Mouse (Mus musculus) cerebellum, adult 2 months (tissue): ENCODE measurements at regions not wholly inside any gene's neighbourhood (a gene's known extent, or its start where the extent isn't known, plus 50 kb on each side); places are given as distances from the start of the nearest gene placed in this dataset.

Source experiments
- DNase-seq, 2 experiments: peaks; one replicate each; pipeline ENCODE4 v3.0.0; 2021
- H3K27ac ChIP-seq: fragments of 200-500 bp; 2 replicates; pipeline ENCODE4 v1.5.1; 2012; ENCODE audit warnings: low read length, control low read depth, inconsistent platforms; ENCODE audit not compliant: insufficient read depth
- H3K27me3 ChIP-seq: fragments of 200-500 bp; 2 replicates; pipeline ENCODE4 v1.6.1; 2012; ENCODE audit warnings: inconsistent platforms, mild to moderate bottlenecking, low read length, moderate library complexity; ENCODE audit not compliant: control insufficient read depth, insufficient read depth
- H3K4me1 ChIP-seq: fragments of 200-500 bp; 2 replicates; pipeline ENCODE4 v1.6.1; 2011; ENCODE audit warnings: low read length; ENCODE audit not compliant: control insufficient read depth, insufficient read depth
- H3K4me3 ChIP-seq: fragments of 200-500 bp; replicated peaks from 2 replicates; pipeline ENCODE3; 2011; ENCODE audit warnings: mild to moderate bottlenecking, low read depth, low read length, control low read depth; ENCODE audit not compliant: insufficient read depth
- CTCF ChIP-seq: fragments of 200-500 bp; IDR thresholded peaks from 2 replicates; pipeline ENCODE4 v1.5.1; 2011; ENCODE audit warnings: low read depth, mild to moderate bottlenecking, control low read depth, low read length, moderate library complexity, borderline replicate concordance; ENCODE audit not compliant: insufficient read depth
- POLR2A ChIP-seq: fragments of 200-500 bp; IDR thresholded peaks from 2 replicates; pipeline ENCODE4 v1.6.1; 2011; ENCODE audit warnings: low read length, control low read depth, borderline replicate concordance; ENCODE audit not compliant: insufficient read depth
- WGBS: fragments of 180-500 bp; shearing (Covaris S2); methylation state at CpG from one replicate; pipeline ENCODE4 v1.1.7; 2018; 5-methylcytosine and 5-hydroxymethylcytosine counted together

DNA sequence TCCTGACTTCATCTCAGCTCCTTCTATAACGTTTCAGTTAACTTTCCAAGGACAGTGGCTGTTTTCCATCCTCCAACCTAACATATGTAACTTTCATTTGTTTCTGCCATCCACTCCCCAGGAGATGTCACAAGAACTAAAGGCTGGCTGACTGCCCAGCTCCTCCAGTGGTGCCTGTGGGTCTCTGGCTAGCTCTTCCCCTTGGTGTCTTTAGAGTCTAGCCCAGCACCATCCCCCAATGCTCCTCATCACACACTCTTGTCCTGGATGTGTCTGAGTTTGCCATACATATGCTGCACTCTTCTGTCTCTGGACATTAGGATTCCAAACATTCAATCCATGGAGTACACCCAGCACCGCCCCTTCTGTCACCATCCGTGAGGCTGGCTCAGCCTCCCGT lies 62.7 kb upstream of the Grin2a start:
- no peak overlapping the region for H3K4me3 ChIP-seq
- no peak for TF ChIP-seq CTCF
- no peak for TF ChIP-seq POLR2A
- peak in 1 of 2 experiments; percentile 10 for DNase-seq
- no peaks in the 10 kb centered on the region for H3K27me3 ChIP-seq
- WGBS, result 20% methylated on average over 4 of the region's 4 CpGs
- no peak overlapping the region for H3K27ac ChIP-seq
- peaks cover 2% of the 10 kb centered on the region; the same call in 1 of the 2 replicates for H3K4me1 ChIP-seq
